Mouse (Mus musculus) CH12.LX (cell line): ENCODE results near the gene Fkbp10. TPM values are rescaled to one million over a fixed set of nuclear protein-coding genes. Genes with fewer than 3 reads are reported as not detected.
A peak's percentile ranks its signal among the peaks of the same experiment; 100 is the strongest.

Experiments
- DNase-seq: peaks from one replicate; pipeline ENCODE4 v3.0.0-alpha.2; 2013; ENCODE audit errors: extremely low read depth
- H3K27ac ChIP-seq: 2 replicates; pipeline ENCODE4 v1.5.1; 2012; ENCODE audit warnings: low read depth, mild to moderate bottlenecking, control low read depth, moderate library complexity; ENCODE audit not compliant: insufficient read depth
- H3K27me3 ChIP-seq: replicated peaks from 2 replicates; pipeline ENCODE3; 2012; ENCODE audit warnings: inconsistent platforms
- H3K36me3 ChIP-seq, 2 experiments: replicated peaks in 1 of 2; 2 replicates each; pipeline versions ENCODE3 to v1.6.1; 2012; ENCODE audit warnings: inconsistent platforms in 1 of 2, low read length in 1 of 2, mild to moderate bottlenecking in 1 of 2, mixed read lengths in 1 of 2, moderate library complexity in 1 of 2; ENCODE audit not compliant: control insufficient read depth in 1 of 2, insufficient read depth in 1 of 2
- H3K4me1 ChIP-seq, 2 experiments: 2 replicates each; pipeline ENCODE4 v1.6.1; 2012; ENCODE audit warnings: inconsistent platforms in 1 of 2, moderate library complexity in 1 of 2; ENCODE audit not compliant: insufficient read depth in 2 of 2, control insufficient read depth in 1 of 2
- H3K4me2 ChIP-seq: 2 replicates; pipeline ENCODE4 v1.6.1; 2012; ENCODE audit warnings: low read depth, mild to moderate bottlenecking, control low read depth; ENCODE audit not compliant: poor library complexity, insufficient read depth, severe bottlenecking
- H3K4me3 ChIP-seq, 3 experiments: fragments of 150-350 bp in 1 of 3; sonication (generic) in 1 of 3; replicated peaks in 1 of 3; 2 replicates each; pipeline versions ENCODE3 to v1.5.1; 2011 to 2012; ENCODE audit warnings: low read depth in 2 of 3, low read length in 2 of 3, mild to moderate bottlenecking in 2 of 3, moderate library complexity in 2 of 3, control low read depth in 1 of 3, improper control_type of control experiment in 1 of 3, inconsistent platforms in 1 of 3, mixed read lengths in 1 of 3; ENCODE audit not compliant: poor library complexity in 1 of 3
- H3K79me2 ChIP-seq: replicated peaks from 2 replicates; pipeline ENCODE4 v1.6.1; 2012; ENCODE audit warnings: mild to moderate bottlenecking, moderate library complexity; ENCODE audit not compliant: control insufficient read depth, poor library complexity, insufficient read depth, severe bottlenecking; ENCODE audit errors: extremely low read depth
- H3K9ac ChIP-seq: 2 replicates; pipeline ENCODE4 v1.6.1; 2012; ENCODE audit warnings: low read depth, mild to moderate bottlenecking, control low read depth, moderate library complexity; ENCODE audit not compliant: insufficient read depth
- H3K9me3 ChIP-seq: replicated peaks from 2 replicates; pipeline ENCODE3; 2012; ENCODE audit warnings: low read length, inconsistent platforms, mixed read lengths
- BHLHE40 ChIP-seq: IDR thresholded peaks from 2 replicates; pipeline ENCODE4 v1.6.1; 2011; ENCODE audit warnings: mild to moderate bottlenecking, low read depth, low read length, improper control_type of control experiment
- CHD2 ChIP-seq: IDR thresholded peaks from 2 replicates; pipeline ENCODE4 v1.6.1; 2011; ENCODE audit warnings: low read length, improper control_type of control experiment
- CTCF ChIP-seq, 2 experiments: IDR thresholded peaks in 1 of 2; conservative IDR thresholded peaks in 1 of 2; 2 replicates each; pipeline ENCODE4 v1.5.1; 2011 to 2012; ENCODE audit warnings: low read depth in 2 of 2, low read length in 2 of 2, improper control_type of control experiment in 1 of 2, inconsistent platforms in 1 of 2, mild to moderate bottlenecking in 1 of 2, moderate library complexity in 1 of 2
- E2F4 ChIP-seq: IDR thresholded peaks from 2 replicates; pipeline ENCODE4 v1.6.1; 2011; ENCODE audit warnings: low read depth, low read length, improper control_type of control experiment; ENCODE audit not compliant: insufficient replicate concordance
- ELF1 ChIP-seq: IDR thresholded peaks from 2 replicates; pipeline ENCODE4 v1.6.1; 2014; ENCODE audit warnings: low read depth, mild to moderate bottlenecking, inconsistent platforms, low read length, improper control_type of control experiment
- ETS1 ChIP-seq: conservative IDR thresholded peaks from 2 replicates; pipeline ENCODE4 v1.6.1; 2012; ENCODE audit warnings: low read depth, mild to moderate bottlenecking, inconsistent platforms, low read length, improper control_type of control experiment, moderate library complexity
- HCFC1 ChIP-seq: IDR thresholded peaks from 2 replicates; pipeline ENCODE4 v1.6.1; 2012; ENCODE audit warnings: low read depth, mild to moderate bottlenecking, inconsistent platforms, low read length, improper control_type of control experiment
- IRF4 ChIP-seq: IDR thresholded peaks from 2 replicates; pipeline ENCODE4 v1.6.1; 2014; ENCODE audit warnings: low read depth, mild to moderate bottlenecking, inconsistent platforms, low read length, improper control_type of control experiment
- NRF1 ChIP-seq: IDR thresholded peaks from 2 replicates; pipeline ENCODE4 v1.6.1; 2014; ENCODE audit warnings: low read depth, mild to moderate bottlenecking, inconsistent platforms, low read length, improper control_type of control experiment, moderate library complexity
- PAX5 ChIP-seq: IDR thresholded peaks from 2 replicates; pipeline ENCODE4 v1.6.1; 2012; ENCODE audit warnings: low read length, inconsistent platforms, mixed read lengths
- POLR2A ChIP-seq: IDR thresholded peaks from 2 replicates; pipeline ENCODE4 v1.6.1; 2011; ENCODE audit warnings: low read depth, mild to moderate bottlenecking, improper control_type of control experiment, low read length
- TBP ChIP-seq: conservative IDR thresholded peaks from 2 replicates; pipeline ENCODE4 v1.6.1; 2011; ENCODE audit warnings: low read depth, low read length, improper control_type of control experiment
- UBTF ChIP-seq: IDR thresholded peaks from 2 replicates; pipeline ENCODE4 v1.6.1; 2012; ENCODE audit warnings: low read depth, mild to moderate bottlenecking, inconsistent platforms, low read length, improper control_type of control experiment, moderate library complexity
- ZC3H11A ChIP-seq: IDR thresholded peaks from 2 replicates; pipeline ENCODE4 v1.6.1; 2012; ENCODE audit warnings: low read depth, mild to moderate bottlenecking, inconsistent platforms, low read length, improper control_type of control experiment
- ZKSCAN1 ChIP-seq: IDR thresholded peaks from 2 replicates; pipeline ENCODE4 v1.6.1; 2012; ENCODE audit warnings: low read depth, inconsistent platforms, low read length, improper control_type of control experiment, borderline replicate concordance
- ZMIZ1 ChIP-seq: IDR thresholded peaks from 2 replicates; pipeline ENCODE4 v1.6.1; 2012; ENCODE audit warnings: low read depth, mild to moderate bottlenecking, inconsistent platforms, low read length, improper control_type of control experiment
- ZNF384 ChIP-seq: IDR thresholded peaks from 2 replicates; pipeline ENCODE4 v1.6.1; 2012; ENCODE audit warnings: low read depth, low read length, improper control_type of control experiment, inconsistent platforms
- dilution Hi-C: fragments of 300-500 bp; cut with MboI; formaldehyde crosslinking; loops from 2 replicates; pipeline ENCODE4 v1.14.3; 2020; ENCODE audit warnings: low sequenced_read_pairs; ENCODE audit not compliant: extremely low pct_unique_long_range_greater_than_20kb, extremely low pct_ligation_motif_present
- in situ Hi-C: fragments of 300-500 bp; cut with MboI; formaldehyde crosslinking; loops from 3 replicates; pipeline ENCODE4 v1.14.3; 2019; ENCODE audit warnings: low sequenced_read_pairs, low pct_ligation_motif_present, low pct_unique_long_range_greater_than_20kb, mixed read lengths
- polyA plus RNA-seq: library from polyadenylated mRNA; unstranded; fragments of >175 nt; gene quantifications from 2 replicates; pipeline ENCODE4 v1.2.1, GENCODE M21; 2012; ENCODE audit warnings: low read depth; ENCODE audit not compliant: insufficient read length
- total RNA-seq, 2 experiments: library from RNA; depleted of rRNA; stranded (reverse); fragments of 300-350 nt in 1 of 2; fragments of >200 nt in 1 of 2; gene quantifications; 2 replicates each; pipeline ENCODE4 v1.2.3; 2012 to 2014

The Fkbp10 gene
- total and polyA plus RNA-seq, 3 experiments, result 0.31 to 0.46 (median 0.34) TPM

DNA sequence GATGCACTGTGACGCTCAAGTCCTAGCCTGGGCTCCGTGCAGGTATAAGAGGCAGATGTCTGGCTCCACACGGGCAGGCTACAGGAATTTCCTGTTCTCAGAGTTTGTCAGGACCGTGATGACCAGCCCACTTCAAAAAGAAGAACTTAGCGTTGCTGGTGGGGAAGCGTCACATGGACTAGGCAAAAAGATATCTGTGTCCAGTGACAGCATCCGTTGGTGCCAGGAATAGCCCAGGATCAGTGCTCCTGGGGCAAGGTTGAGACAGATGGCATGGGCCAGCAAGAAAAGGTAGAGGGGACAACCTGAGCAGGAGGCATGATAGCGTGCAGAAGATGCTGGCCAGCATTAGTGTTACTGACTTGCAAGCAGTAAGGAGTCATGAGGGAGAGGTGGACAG, 45.7 kb upstream of the Fkbp10 start:
- H3K79me2 ChIP-seq, result no peaks in the 10 kb centered on the region
- H3K27ac ChIP-seq, result no peak overlapping the region
- no peak overlapping the region for H3K4me2 ChIP-seq
- H3K9ac ChIP-seq, result no peak overlapping the region
- peaks cover 36% of the 10 kb centered on the region for H3K27me3 ChIP-seq
- peaks cover 0 to 3% of the 10 kb centered on the region in 2 experiments; a peak in 2 of 4 replicates for H3K4me1 ChIP-seq
- H3K36me3 ChIP-seq, result no peaks in the 10 kb centered on the region
- no peaks in the 10 kb centered on the region for H3K9me3 ChIP-seq
- TF ChIP-seq IRF4 (no peak), CTCF (conservative IDR thresholded peaks at IDR 0.05 in 1 of 2, IDR thresholded peaks at IDR 0.05 in 1 of 2; ENCODE audit: low read depth in 2 of 2, low read length in 2 of 2) (no peak), NRF1 (no peak), HCFC1 (no peak), PAX5 (no peak), CHD2 (no peak), BHLHE40 (no peak), ETS1 (no peak), ZMIZ1 (no peak), ZC3H11A (no peak), ZKSCAN1 (no peak), E2F4 (no peak), UBTF (no peak), ELF1 (no peak)
- dilution Hi-C loops, result no loop called here
- no peak for DNase-seq
- in situ Hi-C loops, result no loop called here
- H3K4me3 ChIP-seq, result no peak overlapping the region

DNA sequence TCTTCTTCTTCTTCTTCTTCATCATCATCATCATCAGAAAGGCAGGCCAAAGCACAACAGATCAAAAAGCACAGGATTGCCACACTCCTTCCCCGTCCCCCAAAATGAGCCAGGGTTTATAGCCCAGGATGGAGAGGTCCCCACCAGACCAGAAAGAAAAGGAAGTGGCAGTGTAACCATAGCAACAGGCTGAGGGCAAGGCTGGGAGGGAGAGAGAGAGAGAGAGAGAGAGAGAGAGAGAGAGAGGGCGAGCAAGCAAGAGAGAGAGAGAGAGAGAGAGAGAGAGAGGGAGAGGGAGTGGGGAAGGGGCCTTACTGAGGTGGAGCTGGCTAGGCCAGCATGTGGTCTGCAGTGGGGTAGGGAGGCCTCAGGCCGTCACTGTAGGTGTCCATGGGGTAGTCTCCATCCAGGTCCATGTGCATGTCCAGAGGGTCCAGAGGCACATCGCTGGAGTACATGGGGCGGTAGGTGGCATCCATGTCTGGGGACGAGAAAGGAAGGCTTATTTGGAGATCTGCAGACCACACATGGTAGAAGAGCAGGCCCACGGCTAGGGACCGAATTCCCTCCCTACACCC, 43.4 kb upstream of the Fkbp10 start:
- Histone ChIP-seq H3K4me3 (no peak overlapping the region), H3K4me1 (peaks cover 0 to 3% of the 10 kb centered on the region in 2 experiments; a peak in 2 of 4 replicates), H3K36me3 (no peaks in the 10 kb centered on the region), H3K4me2 (no peak overlapping the region), H3K27me3 (peaks cover 38% of the 10 kb centered on the region), H3K27ac (no peak overlapping the region), H3K9me3 (no peaks in the 10 kb centered on the region), H3K79me2 (no peaks in the 10 kb centered on the region), H3K9ac (no peak overlapping the region)
- in situ Hi-C loops, result no loop called here
- TF ChIP-seq ZKSCAN1, result no peak
- DNase-seq, result peak; percentile 23
- dilution Hi-C loops, result no loop called here

DNA sequence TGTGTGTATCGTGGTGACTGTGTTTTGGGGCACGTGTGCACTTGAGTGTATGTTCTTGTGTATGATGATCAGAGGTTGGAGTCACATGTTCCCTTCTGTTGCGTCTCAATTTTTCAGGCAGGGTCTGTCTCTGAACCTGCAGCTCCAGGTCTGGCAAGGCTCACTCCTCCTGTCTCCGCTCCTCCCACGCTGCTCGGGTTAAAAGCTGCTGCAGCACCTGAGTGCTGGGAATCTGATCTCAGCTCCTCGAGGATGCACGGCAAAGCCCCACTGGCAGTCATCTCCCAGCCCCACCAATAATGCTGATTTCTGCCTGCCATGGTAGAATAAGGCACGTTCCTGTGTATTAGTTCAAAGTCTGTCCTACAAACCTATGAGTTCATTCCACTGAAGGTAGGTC, 40.4 kb upstream of the Fkbp10 start:
- no peak for DNase-seq
- H3K27ac ChIP-seq, result no peak overlapping the region
- no peaks in the 10 kb centered on the region for H3K36me3 ChIP-seq
- in situ Hi-C loops, result no loop called here
- no peak overlapping the region for H3K4me2 ChIP-seq
- no peak overlapping the region for H3K4me3 ChIP-seq
- no peak overlapping the region for H3K9ac ChIP-seq
- H3K9me3 ChIP-seq, result no peaks in the 10 kb centered on the region
- H3K4me1 ChIP-seq, result peaks cover 0 to 3% of the 10 kb centered on the region in 2 experiments; a peak in 2 of 4 replicates
- dilution Hi-C loops, result no loop called here
- H3K79me2 ChIP-seq, result no peaks in the 10 kb centered on the region
- TF ChIP-seq ZNF384 (no peak), NRF1 (no peak), TBP (no peak), POLR2A (no peak)
- TF ChIP-seq, all 38 proteins: peak for 0
- peaks cover 22% of the 10 kb centered on the region for H3K27me3 ChIP-seq
